Mouse (Mus musculus): ENCODE measurements around the gene Fbxw21. TPM values are rescaled to one million over a fixed set of nuclear protein-coding genes. Genes with fewer than 3 reads are reported as not detected.

Gene Fbxw21
- total and polyA plus RNA-seq, 2 experiments from 2014 or later = not detected

DNA sequence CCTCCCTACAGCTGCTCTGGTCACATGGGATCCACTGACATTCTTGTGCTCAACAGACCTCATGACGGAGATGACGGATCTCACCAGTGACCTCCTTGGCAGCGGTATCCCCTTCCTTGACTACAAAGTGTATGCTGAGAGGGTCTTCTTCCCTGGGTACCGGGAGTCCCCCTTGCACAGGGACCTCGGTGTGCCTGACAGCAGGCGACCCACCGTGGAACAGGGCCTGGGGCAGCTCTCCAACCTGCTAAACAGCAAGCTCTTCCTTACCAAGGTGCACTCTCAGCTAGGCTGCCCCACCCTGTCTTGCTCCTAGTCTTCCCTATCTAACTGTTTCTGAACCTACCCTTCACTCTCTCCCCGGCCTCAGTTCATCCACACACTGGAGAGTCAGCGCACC lies 50.2 kb downstream of the Fbxw21 start:
- H3K27me3 ChIP-seq (ENCODE audit: control insufficient read depth, insufficient read depth, low read length) = no peaks in the 10 kb centered on the region
- H3K4me2 ChIP-seq (ENCODE audit: low read depth, low read length) = no peak overlapping the region
- H3K27ac ChIP-seq (ENCODE audit: low read depth) = no peak overlapping the region
- H3K9me3 ChIP-seq (replicated peaks; ENCODE audit: control insufficient read depth, low read length) = no peaks in the 10 kb centered on the region
- no peaks in the 10 kb centered on the region for H3K4me1 ChIP-seq (ENCODE audit: control insufficient read depth, insufficient read depth)
- ATAC-seq (ENCODE audit: insufficient read depth, low read depth) = no peak
- WGBS = 86% methylated on average over 9 of the region's 9 CpGs
- DNase-seq (ENCODE audit: low spot score) = no peak
- H3K36me3 ChIP-seq (replicated peaks; ENCODE audit: control insufficient read depth, insufficient read depth, low read length) = peaks cover 100% of the 10 kb centered on the region
- H3K9ac ChIP-seq (replicated peaks; ENCODE audit: low read depth, low read length) = no peak overlapping the region
- H3K4me3 ChIP-seq (ENCODE audit: low read depth, low read length) = no peak overlapping the region
- no peak for TF ChIP-seq CTCF (IDR thresholded peaks at IDR 0.05; ENCODE audit: low read depth)
- no peak for TF ChIP-seq EP300 (IDR thresholded peaks at IDR 0.05; ENCODE audit: low read depth)

DNA sequence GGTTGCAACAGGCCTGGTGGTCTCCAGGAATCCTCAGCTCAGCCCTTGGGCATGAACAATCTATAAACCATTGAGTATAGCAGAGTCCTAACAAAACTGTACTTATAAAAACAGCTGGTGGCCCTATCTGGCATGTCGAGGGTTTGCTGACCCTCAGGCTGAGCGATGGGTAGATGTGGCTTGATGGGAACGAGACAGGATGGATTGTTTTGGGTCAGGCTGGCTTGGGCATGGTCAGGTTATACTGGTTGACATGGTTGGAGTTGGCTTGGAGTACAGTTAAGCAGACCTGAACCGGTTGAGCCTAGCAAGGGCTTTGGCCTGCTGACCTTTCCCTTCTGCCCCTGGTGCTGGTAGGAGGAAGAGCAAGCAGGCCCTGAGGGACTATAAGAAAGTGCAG lies 50.7 kb downstream of the Fbxw21 start:
- Histone ChIP-seq H3K36me3 (replicated peaks; ENCODE audit: control insufficient read depth, insufficient read depth, low read length) (peaks cover 100% of the 10 kb centered on the region), H3K9ac (replicated peaks; ENCODE audit: low read depth, low read length) (no peak overlapping the region), H3K4me2 (ENCODE audit: low read depth, low read length) (no peak overlapping the region), H3K27me3 (ENCODE audit: control insufficient read depth, insufficient read depth, low read length) (no peaks in the 10 kb centered on the region), H3K9me3 (replicated peaks; ENCODE audit: control insufficient read depth, low read length) (no peaks in the 10 kb centered on the region), H3K27ac (ENCODE audit: low read depth) (no peak overlapping the region), H3K4me3 (ENCODE audit: low read depth, low read length) (no peak overlapping the region), H3K4me1 (ENCODE audit: control insufficient read depth, insufficient read depth) (no peaks in the 10 kb centered on the region)
- no peak for DNase-seq (ENCODE audit: low spot score)
- no peak for TF ChIP-seq CTCF (IDR thresholded peaks at IDR 0.05; ENCODE audit: low read depth)
- TF ChIP-seq EP300 (IDR thresholded peaks at IDR 0.05; ENCODE audit: low read depth) = no peak
- 83% methylated on average over 4 of the region's 4 CpGs for WGBS
- no peak for ATAC-seq (ENCODE audit: insufficient read depth, low read depth)

DNA sequence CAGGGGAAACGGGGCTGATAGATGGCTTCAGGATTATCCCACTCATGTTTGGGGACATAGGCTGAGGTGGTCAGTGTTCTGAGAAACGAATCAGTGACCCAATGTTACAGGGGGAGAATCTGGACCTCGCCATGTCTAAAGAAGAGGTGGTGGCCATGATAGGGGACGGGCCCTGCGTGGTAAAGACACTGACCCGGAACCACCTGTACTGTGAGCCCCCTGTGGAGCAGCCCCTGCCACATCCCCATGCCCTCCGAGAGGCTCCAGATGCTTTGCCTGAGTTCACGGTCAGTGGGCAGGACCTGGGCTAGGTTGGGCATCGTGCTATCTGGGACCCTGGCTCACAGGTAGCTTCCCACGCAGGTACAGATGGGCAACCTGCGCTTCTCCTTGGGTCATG lies 51.6 kb downstream of the Fbxw21 start:
- Histone ChIP-seq H3K4me3 (ENCODE audit: low read depth, low read length) (no peak overlapping the region), H3K4me1 (ENCODE audit: control insufficient read depth, insufficient read depth) (0 out of 2 replicates have a peak, but pooled peaks cover under 1% of the 10 kb centered on the region), H3K27ac (ENCODE audit: low read depth) (no peak overlapping the region), H3K36me3 (replicated peaks; ENCODE audit: control insufficient read depth, insufficient read depth, low read length) (peaks cover 100% of the 10 kb centered on the region), H3K9me3 (replicated peaks; ENCODE audit: control insufficient read depth, low read length) (no peaks in the 10 kb centered on the region), H3K27me3 (ENCODE audit: control insufficient read depth, insufficient read depth, low read length) (no peaks in the 10 kb centered on the region), H3K4me2 (ENCODE audit: low read depth, low read length) (no peak overlapping the region), H3K9ac (replicated peaks; ENCODE audit: low read depth, low read length) (no peak overlapping the region)
- no peak for ATAC-seq (ENCODE audit: insufficient read depth, low read depth)
- DNase-seq (ENCODE audit: low spot score) = no peak
- no peak for TF ChIP-seq CTCF (IDR thresholded peaks at IDR 0.05; ENCODE audit: low read depth)
- no peak for TF ChIP-seq EP300 (IDR thresholded peaks at IDR 0.05; ENCODE audit: low read depth)
- WGBS = 92% methylated on average over 11 of the region's 11 CpGs

DNA sequence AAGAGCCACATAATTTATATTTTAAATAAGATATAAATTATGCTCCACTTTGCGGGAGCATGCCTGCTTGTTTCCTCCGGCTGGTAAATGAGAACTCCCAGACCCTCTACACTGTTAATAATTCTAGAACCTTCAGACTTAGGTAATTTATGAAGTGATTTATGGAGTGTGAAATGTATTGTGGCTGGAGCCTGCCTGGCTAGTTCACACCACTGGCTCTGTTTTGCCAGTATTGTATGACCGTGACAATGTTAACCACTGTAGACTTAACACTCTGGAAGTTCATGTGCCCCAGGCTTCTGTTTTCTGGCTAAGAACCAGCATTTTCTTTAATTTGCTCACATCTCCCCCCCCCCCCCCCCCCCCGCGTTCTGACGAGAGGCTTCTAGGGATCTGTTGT lies 54.5 kb downstream of the Fbxw21 start:
- peaks cover 78% of the 10 kb centered on the region for H3K36me3 ChIP-seq (replicated peaks; ENCODE audit: control insufficient read depth, insufficient read depth, low read length)

DNA sequence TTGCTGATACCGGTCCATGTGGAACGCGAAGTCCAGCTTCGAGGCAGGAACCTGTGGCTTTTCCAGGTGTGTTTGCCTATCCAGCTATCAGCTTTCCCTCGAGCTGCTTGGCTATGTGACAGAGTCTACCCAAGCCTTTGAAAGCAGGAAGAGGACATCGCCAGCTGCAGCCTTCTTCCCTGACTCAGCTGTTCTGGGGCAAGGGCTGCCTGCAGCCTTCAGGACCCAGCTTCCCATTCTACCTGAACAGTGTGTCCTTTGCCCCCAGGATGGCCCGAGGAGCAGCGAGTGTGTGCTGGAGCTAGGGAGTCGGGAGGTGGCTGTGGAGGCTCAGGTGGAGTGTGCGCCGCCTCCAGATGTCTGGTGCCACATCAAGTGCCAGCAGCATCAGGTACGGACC lies 56.2 kb downstream of the Fbxw21 start:
- peaks cover 8% of the 10 kb centered on the region; the same call in 1 of the 2 replicates for H3K4me1 ChIP-seq (ENCODE audit: control insufficient read depth, insufficient read depth)
- no peaks in the 10 kb centered on the region for H3K27me3 ChIP-seq (ENCODE audit: control insufficient read depth, insufficient read depth, low read length)
- no peak overlapping the region for H3K27ac ChIP-seq (ENCODE audit: low read depth)
- H3K36me3 ChIP-seq (replicated peaks; ENCODE audit: control insufficient read depth, insufficient read depth, low read length) = peaks cover 64% of the 10 kb centered on the region
- WGBS = 90% methylated on average over 12 of the region's 12 CpGs
- no peak overlapping the region for H3K4me3 ChIP-seq (ENCODE audit: low read depth, low read length)
- no peak overlapping the region for H3K4me2 ChIP-seq (ENCODE audit: low read depth, low read length)
- no peaks in the 10 kb centered on the region for H3K9me3 ChIP-seq (replicated peaks; ENCODE audit: control insufficient read depth, low read length)
- TF ChIP-seq EP300 (IDR thresholded peaks at IDR 0.05; ENCODE audit: low read depth) (no peak), CTCF (IDR thresholded peaks at IDR 0.05; ENCODE audit: low read depth) (no peak)
- H3K9ac ChIP-seq (replicated peaks; ENCODE audit: low read depth, low read length) = no peak overlapping the region
- no peak for DNase-seq (ENCODE audit: low spot score)
- ATAC-seq (ENCODE audit: insufficient read depth, low read depth) = no peak

More for the DNA sequence above, 54.5 kb downstream of the Fbxw21 start:
- Histone ChIP-seq H3K27ac (ENCODE audit: low read depth) (no peak overlapping the region), H3K9ac (replicated peaks; ENCODE audit: low read depth, low read length) (no peak overlapping the region), H3K4me1 (ENCODE audit: control insufficient read depth, insufficient read depth) (peaks cover 8% of the 10 kb centered on the region; the same call in 1 of the 2 replicates), H3K4me3 (ENCODE audit: low read depth, low read length) (no peak overlapping the region), H3K27me3 (ENCODE audit: control insufficient read depth, insufficient read depth, low read length) (no peaks in the 10 kb centered on the region), H3K9me3 (replicated peaks; ENCODE audit: control insufficient read depth, low read length) (no peaks in the 10 kb centered on the region), H3K4me2 (ENCODE audit: low read depth, low read length) (no peak overlapping the region)
- no peak for DNase-seq (ENCODE audit: low spot score)
- WGBS = 75% methylated on average over 5 of the region's 6 CpGs
- ATAC-seq (ENCODE audit: insufficient read depth, low read depth) = no peak
- TF ChIP-seq EP300 (IDR thresholded peaks at IDR 0.05; ENCODE audit: low read depth) (no peak), CTCF (IDR thresholded peaks at IDR 0.05; ENCODE audit: low read depth) (no peak)

DNA sequence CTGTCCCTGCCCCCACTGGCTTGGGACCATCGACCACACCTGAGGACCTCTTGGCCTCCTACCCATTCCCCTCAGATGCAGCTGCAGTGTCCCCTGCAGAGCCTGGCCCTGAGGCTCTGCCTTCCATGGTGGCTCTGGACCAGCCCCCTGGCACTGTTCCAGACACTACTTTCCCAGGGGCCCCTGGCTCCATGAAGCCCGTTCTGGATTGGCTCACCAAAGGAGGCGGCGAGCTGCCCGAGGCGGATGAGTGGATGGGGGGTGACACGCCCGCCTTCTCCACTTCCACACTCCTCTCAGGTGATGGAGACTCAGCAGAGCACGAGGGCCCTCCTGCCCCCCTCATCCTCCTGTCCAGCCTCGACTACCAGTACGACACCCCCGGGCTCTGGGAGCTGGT lies 56.8 kb downstream of the Fbxw21 start:
- Histone ChIP-seq H3K4me1 (ENCODE audit: control insufficient read depth, insufficient read depth) (peaks cover 9% of the 10 kb centered on the region; the same call in 1 of the 2 replicates), H3K9me3 (replicated peaks; ENCODE audit: control insufficient read depth, low read length) (no peaks in the 10 kb centered on the region), H3K4me3 (ENCODE audit: low read depth, low read length) (no peak overlapping the region), H3K27me3 (ENCODE audit: control insufficient read depth, insufficient read depth, low read length) (no peaks in the 10 kb centered on the region), H3K36me3 (replicated peaks; ENCODE audit: control insufficient read depth, insufficient read depth, low read length) (peaks cover 64% of the 10 kb centered on the region), H3K27ac (ENCODE audit: low read depth) (no peak overlapping the region), H3K4me2 (ENCODE audit: low read depth, low read length) (no peak overlapping the region), H3K9ac (replicated peaks; ENCODE audit: low read depth, low read length) (no peak overlapping the region)
- 44% methylated on average over 12 of the region's 12 CpGs for WGBS
- DNase-seq (ENCODE audit: low spot score) (peak; percentile 28), ATAC-seq (ENCODE audit: insufficient read depth, low read depth) (peak; percentile 52)
- TF ChIP-seq CTCF (IDR thresholded peaks at IDR 0.05; ENCODE audit: low read depth) = no peak
- TF ChIP-seq EP300 (IDR thresholded peaks at IDR 0.05; ENCODE audit: low read depth) = no peak

Data from heart, postnatal 0 days (tissue).